Mouse (Mus musculus) colon, adult 2 months (tissue): ENCODE results near the gene Pklr. TPM values are rescaled to one million over a fixed set of nuclear protein-coding genes. Genes with fewer than 3 reads are reported as not detected.

Experiments used
- polyA plus RNA-seq: library from polyadenylated mRNA; depleted of rRNA; stranded (reverse); fragments of >200 nt; gene quantifications from 2 replicates; pipeline ENCODE4 v1.2.3, GENCODE M21; 2012; rRNA removed

Pklr gene
- polyA plus RNA-seq = 240 and 244 TPM in 2 replicates

GRCm38 (mm10) chr3:89135958-89136357 lies at the start of gene Pklr:
Gene Pklr (plus strand): TSS chr3:89136142.

GRCm38 (mm10) chr3:89093175-89093574 lies 42.8 kb upstream of the Pklr start, which contains the start of gene Rusc1:
Gene Rusc1 (minus strand): TSS chr3:89093311.

GRCm38 (mm10) chr3:89100811-89101210 lies 35.1 kb upstream of the Pklr start, which contains the start of gene Gm43738:
Gene Gm43738 (minus strand): TSS chr3:89101099.

GRCm38 (mm10) chr3:89101812-89102494 lies 34.0 kb upstream of the Pklr start, which contains the start of gene Fdps:
Gene Fdps (minus strand): TSS chr3:89101959.

GRCm38 (mm10) chr3:89159616-89160344 lies 23.8 kb downstream of the Pklr start, which contains the start of gene Hcn3:
Gene Hcn3 (minus strand): TSS chr3:89160196.

GRCm38 (mm10) chr3:89164506-89165267 lies 28.7 kb downstream of the Pklr start, which contains the start of gene Clk2:
Gene Clk2 (plus strand): TSS chr3:89164795.

GRCm38 (mm10) chr3:89177242-89178106 lies 41.5 kb downstream of the Pklr start, which contains the start of gene Scamp3:
Gene Scamp3 (plus strand): TSS chr3:89177473.

GRCm38 (mm10) chr3:89183058-89183958 lies 47.4 kb downstream of the Pklr start, which contains the start of gene Fam189b:
Gene Fam189b (plus strand): TSS chr3:89183143.

Other genes with a start within 250 kb of the Pklr start
- 19.9 and 25.5 TPM in 2 replicates for gene Msto1, start 222.1 kb upstream of the Pklr start, polyA plus RNA-seq
- 4.8 and 5.0 TPM in 2 replicates for gene Ash1l, start 185.5 kb upstream of the Pklr start, polyA plus RNA-seq
- gene Dap3, start 185.0 kb upstream of the Pklr start, polyA plus RNA-seq = 29.0 and 31.6 TPM in 2 replicates
- 51.1 and 73.3 TPM in 2 replicates for gene Rusc1, start 42.8 kb upstream of the Pklr start, polyA plus RNA-seq
- gene Gm43738, start 35.0 kb upstream of the Pklr start, polyA plus RNA-seq = not detected in 2 replicates
- gene Fdps, start 34.2 kb upstream of the Pklr start, polyA plus RNA-seq = 109 and 128 TPM in 2 replicates
- gene Hcn3, start 24.1 kb downstream of the Pklr start, polyA plus RNA-seq = 1.1 and 1.4 TPM in 2 replicates
- gene Clk2, start 28.7 kb downstream of the Pklr start, polyA plus RNA-seq = 42.4 and 43.0 TPM in 2 replicates
- gene Scamp3, start 41.3 kb downstream of the Pklr start, polyA plus RNA-seq = 95.0 and 102 TPM in 2 replicates
- 40.2 and 42.7 TPM in 2 replicates for gene Fam189b, start 47.0 kb downstream of the Pklr start, polyA plus RNA-seq
- 60.8 and 73.9 TPM in 2 replicates for gene Gba, start 66.8 kb downstream of the Pklr start, polyA plus RNA-seq
- gene Thbs3, start 79.0 kb downstream of the Pklr start, polyA plus RNA-seq = 48.4 and 68.6 TPM in 2 replicates
- 165 and 219 TPM in 2 replicates for gene Mtx1, start 90.9 kb downstream of the Pklr start, polyA plus RNA-seq
- 26.0 and 27.3 TPM in 2 replicates for gene Muc1, start 92.9 kb downstream of the Pklr start, polyA plus RNA-seq
- gene Krtcap2, start 109.8 kb downstream of the Pklr start, polyA plus RNA-seq = 263 and 392 TPM in 2 replicates
- gene Trim46, start 110.2 kb downstream of the Pklr start, polyA plus RNA-seq = 60.5 TPM in 2 replicates
- 440 and 595 TPM in 2 replicates for gene Dpm3, start 123.2 kb downstream of the Pklr start, polyA plus RNA-seq
- gene Slc50a1, start 134.4 kb downstream of the Pklr start, polyA plus RNA-seq = 254 and 375 TPM in 2 replicates
- gene Efna1, start 145.0 kb downstream of the Pklr start, polyA plus RNA-seq = 126 and 153 TPM in 2 replicates
- gene Efna3, start 186.8 kb downstream of the Pklr start, polyA plus RNA-seq = 9.3 and 13.3 TPM in 2 replicates
- gene Efna4, start 201.9 kb downstream of the Pklr start, polyA plus RNA-seq = 17.4 and 24.5 TPM in 2 replicates
- 211 and 244 TPM in 2 replicates for gene Adam15, start 213.9 kb downstream of the Pklr start, polyA plus RNA-seq
- gene Dcst2, start 225.8 kb downstream of the Pklr start, polyA plus RNA-seq = 0.67 and 1.0 TPM in 2 replicates
- gene Dcst1, start 229.1 kb downstream of the Pklr start, polyA plus RNA-seq = 0.77 and 1.1 TPM in 2 replicates